Mouse (Mus musculus) hindbrain, postnatal 0 days (tissue): ENCODE results near the gene Disc1. TPM values are rescaled to one million over a fixed set of nuclear protein-coding genes. Genes with fewer than 3 reads are reported as not detected.

ENCODE experiments used
- ATAC-seq: fragments of 200-750 bp; cut with Nextera tagmentation; 2 replicates; pipeline ENCODE4 v1.8.0; 2017; ENCODE audit warnings: mild to moderate bottlenecking, moderate TSS enrichment, moderate library complexity
- DNase-seq: peaks from one replicate; pipeline ENCODE4 v3.0.0-alpha.2; 2015; ENCODE audit warnings: low spot score
- H3K27ac ChIP-seq: fragments of 300-500 bp; sonication (generic); 2 replicates; pipeline ENCODE4 v1.5.1; 2014; ENCODE audit warnings: mild to moderate bottlenecking
- H3K27me3 ChIP-seq: fragments of 300-500 bp; sonication (generic); 2 replicates; pipeline ENCODE4 v1.6.1; 2014; ENCODE audit warnings: low read length, mixed read lengths; ENCODE audit not compliant: insufficient read depth
- H3K36me3 ChIP-seq: fragments of 300-500 bp; sonication (generic); 2 replicates; pipeline ENCODE4 v1.6.1; 2014; ENCODE audit warnings: low read length, mixed read lengths; ENCODE audit not compliant: insufficient read depth
- H3K4me1 ChIP-seq: fragments of 300-500 bp; sonication (generic); 2 replicates; pipeline ENCODE4 v1.6.1; 2014; ENCODE audit warnings: antibody characterized with exemption, low read length, mixed read lengths; ENCODE audit not compliant: insufficient read depth
- H3K4me2 ChIP-seq: fragments of 300-500 bp; sonication (generic); 2 replicates; pipeline ENCODE4 v1.6.1; 2014; ENCODE audit warnings: low read depth, mild to moderate bottlenecking, low read length, moderate library complexity, mixed read lengths
- H3K4me3 ChIP-seq: fragments of 300-500 bp; sonication (generic); 2 replicates; pipeline ENCODE4 v1.5.1; 2014; ENCODE audit warnings: low read length
- H3K9ac ChIP-seq: fragments of 300-500 bp; sonication (generic); replicated peaks from 2 replicates; pipeline ENCODE4 v1.6.1; 2014; ENCODE audit warnings: mild to moderate bottlenecking, low read length, moderate library complexity, mixed read lengths
- H3K9me3 ChIP-seq: fragments of 300-500 bp; sonication (generic); 2 replicates; pipeline ENCODE4 v1.6.1; 2016; ENCODE audit warnings: low read length, mixed read lengths
- CTCF ChIP-seq: IDR thresholded peaks from 2 replicates; pipeline ENCODE4 v1.5.1; 2016; ENCODE audit warnings: antibody characterized with exemption, control low read depth, low read depth
- WGBS: fragments of 180-500 bp; shearing (Covaris S2); extraction: QIAGEN DNeasy Blood & Tissue Kit; methylation state at CpG from one replicate; pipeline ENCODE4 v1.1.7; 2014; 5-methylcytosine and 5-hydroxymethylcytosine counted together
- polyA plus RNA-seq: library from polyadenylated mRNA; unstranded; fragments of >200 nt; fragmentation: Nextera tagmentation; extraction: Ambion mirVana; gene quantifications from 2 replicates; pipeline ENCODE4 v1.2.1, GENCODE M21; 2015
- total RNA-seq: library from RNA; depleted of rRNA; stranded (reverse); fragments of >200 nt; gene quantifications from 2 replicates; pipeline ENCODE4 v1.2.3, GENCODE M21; 2014

Gene Disc1
- total and polyA plus RNA-seq, 2 experiments from 2014 or later: 2.5 to 10.7 TPM

DNA sequence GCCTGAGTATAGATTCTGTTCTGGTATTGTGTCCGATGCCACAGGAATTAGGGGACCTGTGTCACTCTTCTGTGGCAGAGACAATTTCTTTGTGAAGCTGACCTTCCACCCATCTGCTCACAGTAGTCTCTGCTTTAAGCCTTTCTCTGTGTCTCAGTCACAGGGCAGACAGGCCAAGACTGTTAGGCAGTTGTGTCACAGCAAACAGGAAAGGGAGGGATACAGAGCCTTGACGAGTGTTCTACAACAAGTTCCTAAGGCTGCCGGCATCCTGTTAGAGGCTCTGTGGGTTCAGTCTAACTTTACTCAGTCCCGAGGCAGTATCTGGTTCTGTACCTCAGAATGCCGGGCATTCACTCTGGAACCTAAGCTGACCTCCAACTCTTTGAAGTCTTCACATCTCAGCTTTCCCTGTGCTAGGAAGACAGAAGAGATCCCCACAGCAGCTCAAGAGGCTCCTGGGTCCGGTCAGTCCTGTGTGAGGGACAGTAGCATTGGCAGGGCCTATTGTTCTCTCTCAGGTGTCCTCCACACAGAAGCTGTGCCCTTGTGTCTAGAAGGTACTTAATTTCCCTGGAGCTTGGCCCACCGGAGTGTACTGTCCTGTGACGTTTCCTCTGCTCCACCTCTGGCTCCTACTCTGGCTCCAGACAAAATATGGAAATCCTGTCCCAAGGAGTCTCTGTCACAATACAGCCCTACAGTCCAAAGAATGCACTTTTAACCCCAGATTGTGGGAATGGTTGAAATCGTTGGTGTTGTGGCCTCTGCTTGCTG lies 144.6 kb downstream of the Disc1 start:
- peaks cover 4% of the 10 kb centered on the region; the same call in 1 of the 2 replicates for H3K4me1 ChIP-seq
- WGBS: 82% methylated on average over 9 of the region's 9 CpGs

DNA sequence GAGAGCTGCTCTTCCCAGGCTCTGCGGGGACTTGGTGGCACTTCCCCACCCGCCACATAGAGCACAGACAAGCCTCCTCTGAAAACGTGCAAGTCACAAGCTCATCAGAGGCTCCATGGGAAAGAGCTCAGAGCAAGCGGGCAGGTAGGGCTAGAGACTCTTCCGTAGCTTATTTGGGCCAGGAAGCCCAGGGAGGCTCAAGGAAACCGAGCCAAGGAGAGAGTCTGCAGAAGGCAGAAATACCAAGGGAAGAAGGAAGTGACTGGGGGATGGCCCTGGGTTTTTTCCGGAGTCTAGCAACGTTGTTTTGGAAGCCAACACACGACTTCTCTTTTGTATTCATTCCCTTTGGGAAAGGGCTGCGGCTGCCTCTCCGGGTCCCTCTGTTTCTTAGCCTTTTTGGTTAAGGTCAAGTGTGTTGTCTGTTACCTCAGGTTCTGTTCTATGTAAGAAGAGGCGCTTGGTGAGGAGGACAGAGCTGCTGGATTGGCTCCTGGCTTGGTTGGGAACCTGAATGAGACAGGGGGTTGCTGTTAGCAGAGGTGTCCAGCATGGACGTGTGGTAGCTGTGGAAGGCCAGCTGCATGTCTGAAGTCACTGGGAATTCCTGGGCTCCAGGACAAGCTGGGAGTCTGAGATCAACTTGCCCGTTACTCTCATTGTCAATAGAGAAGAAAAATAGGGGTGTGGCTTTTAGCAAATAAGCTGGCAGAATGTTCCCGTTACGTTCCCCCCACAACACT lies 145.4 kb downstream of the Disc1 start:
- 73% methylated on average over 16 of the region's 16 CpGs for WGBS
- H3K27ac ChIP-seq: 0 out of 2 replicates have a peak overlapping the region, but pooled peaks have one; percentile 42
- no peak overlapping the region for H3K4me3 ChIP-seq
- no peak for TF ChIP-seq CTCF
- H3K27me3 ChIP-seq: no peaks in the 10 kb centered on the region
- no peaks in the 10 kb centered on the region for H3K36me3 ChIP-seq
- no peak for DNase-seq
- H3K9me3 ChIP-seq: no peaks in the 10 kb centered on the region
- ATAC-seq: no peak
- H3K4me1 ChIP-seq: peaks cover 4% of the 10 kb centered on the region; the same call in 1 of the 2 replicates
- H3K9ac ChIP-seq: no peak overlapping the region
- H3K4me2 ChIP-seq: no peak overlapping the region

More for the DNA sequence above, 144.6 kb downstream of the Disc1 start:
- H3K4me3 ChIP-seq: no peak overlapping the region
- H3K36me3 ChIP-seq: no peaks in the 10 kb centered on the region
- ATAC-seq (no peak), DNase-seq (no peak)
- no peaks in the 10 kb centered on the region for H3K9me3 ChIP-seq
- no peak overlapping the region for H3K4me2 ChIP-seq
- H3K27me3 ChIP-seq: no peaks in the 10 kb centered on the region
- H3K27ac ChIP-seq: no peak overlapping the region
- H3K9ac ChIP-seq: no peak overlapping the region
- TF ChIP-seq CTCF: no peak

DNA sequence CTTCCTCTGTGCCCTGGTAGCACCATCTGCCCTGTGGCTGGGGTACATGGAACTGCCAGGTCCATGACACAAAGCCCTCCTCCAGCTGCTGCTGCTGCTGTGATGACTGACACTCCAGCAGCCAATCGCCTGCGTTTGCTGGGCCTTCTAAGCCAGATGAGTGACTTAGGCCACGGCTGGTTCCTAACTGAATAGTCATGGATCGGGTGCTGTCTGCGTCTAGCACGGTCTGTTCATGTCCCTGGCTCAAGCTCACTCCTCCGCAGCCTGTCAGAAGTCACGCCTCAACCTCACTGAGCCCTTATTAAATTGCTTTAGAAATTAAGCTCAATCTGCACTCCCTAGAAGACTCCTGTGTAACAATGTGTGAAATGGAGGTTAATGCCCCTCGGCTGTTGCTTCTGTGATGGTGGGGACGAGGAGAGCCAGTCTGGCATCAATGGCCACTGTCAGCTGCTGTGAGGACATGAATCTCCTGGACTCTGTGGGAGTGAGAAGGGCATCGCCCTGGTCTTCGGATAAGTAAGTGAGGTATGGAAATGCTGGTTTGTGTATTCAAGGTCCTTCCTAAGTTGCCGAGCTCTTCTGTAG lies 146.4 kb downstream of the Disc1 start:
- Histone ChIP-seq H3K9me3 (no peaks in the 10 kb centered on the region), H3K27ac (no peak overlapping the region), H3K4me3 (no peak overlapping the region), H3K4me1 (peaks cover 4% of the 10 kb centered on the region; the same call in 1 of the 2 replicates), H3K4me2 (no peak overlapping the region), H3K36me3 (no peaks in the 10 kb centered on the region), H3K27me3 (no peaks in the 10 kb centered on the region), H3K9ac (no peak overlapping the region)
- no peak for DNase-seq
- no peak for TF ChIP-seq CTCF
- WGBS: 57% methylated on average over 13 of the region's 13 CpGs
- ATAC-seq: no peak

DNA sequence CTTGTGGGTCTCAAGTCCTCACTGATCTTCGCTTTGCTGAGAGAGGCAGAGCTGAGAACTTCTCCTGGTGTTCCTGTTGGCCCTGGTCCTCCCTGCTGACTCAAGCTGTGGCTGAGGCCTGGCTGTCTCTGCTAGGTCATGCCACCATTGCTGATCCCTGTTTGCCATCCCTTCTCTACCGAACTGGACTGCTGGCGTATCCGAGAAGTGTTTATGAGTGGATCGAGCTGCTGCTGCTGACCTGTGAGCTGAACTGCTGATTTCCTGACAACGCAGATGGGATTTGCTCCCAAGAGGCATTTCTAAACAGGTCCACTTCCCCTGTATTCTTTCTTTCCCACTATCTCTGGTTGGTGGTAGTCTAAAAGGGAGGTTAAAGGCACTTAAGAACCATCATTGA lies 147.7 kb downstream of the Disc1 start:
- Histone ChIP-seq H3K36me3 (no peaks in the 10 kb centered on the region), H3K4me1 (peaks cover 4% of the 10 kb centered on the region; the same call in 1 of the 2 replicates), H3K9me3 (no peaks in the 10 kb centered on the region), H3K4me3 (no peak overlapping the region), H3K9ac (no peak overlapping the region), H3K27ac (no peak overlapping the region), H3K4me2 (no peak overlapping the region), H3K27me3 (no peaks in the 10 kb centered on the region)
- 82% methylated on average over 6 of the region's 6 CpGs for WGBS
- ATAC-seq (no peak), DNase-seq (no peak)
- no peak for TF ChIP-seq CTCF

DNA sequence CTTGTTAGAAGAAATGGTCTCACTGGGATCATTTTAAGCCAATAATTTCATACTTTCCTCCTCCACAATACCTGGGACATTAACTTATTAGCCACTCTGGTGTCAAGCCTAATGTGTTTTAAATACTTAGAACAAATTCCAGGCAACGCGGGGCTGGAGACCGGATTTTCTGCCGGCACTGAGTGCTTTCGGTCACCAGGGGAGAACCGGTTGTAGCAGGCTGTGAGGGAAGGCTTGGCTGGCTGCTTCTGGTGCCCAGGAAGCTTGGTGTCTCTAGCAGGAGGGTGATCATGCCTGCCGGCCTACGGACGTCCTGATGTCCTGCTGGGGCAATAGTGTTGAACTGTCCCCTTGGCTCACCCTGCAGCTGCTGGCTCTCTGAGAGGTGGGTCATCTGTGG lies 149.0 kb downstream of the Disc1 start:
- no peaks in the 10 kb centered on the region for H3K9me3 ChIP-seq
- no peak; the same call in 1 of the 2 replicates for TF ChIP-seq CTCF
- H3K36me3 ChIP-seq: no peaks in the 10 kb centered on the region
- H3K27me3 ChIP-seq: no peaks in the 10 kb centered on the region
- no peak for DNase-seq
- no peaks in the 10 kb centered on the region; the same call in 1 of the 2 replicates for H3K4me1 ChIP-seq
- H3K9ac ChIP-seq: no peak overlapping the region
- no peak overlapping the region for H3K4me3 ChIP-seq
- no peak overlapping the region for H3K27ac ChIP-seq
- H3K4me2 ChIP-seq: no peak overlapping the region
- 68% methylated on average over 9 of the region's 9 CpGs for WGBS
- ATAC-seq: no peak

DNA sequence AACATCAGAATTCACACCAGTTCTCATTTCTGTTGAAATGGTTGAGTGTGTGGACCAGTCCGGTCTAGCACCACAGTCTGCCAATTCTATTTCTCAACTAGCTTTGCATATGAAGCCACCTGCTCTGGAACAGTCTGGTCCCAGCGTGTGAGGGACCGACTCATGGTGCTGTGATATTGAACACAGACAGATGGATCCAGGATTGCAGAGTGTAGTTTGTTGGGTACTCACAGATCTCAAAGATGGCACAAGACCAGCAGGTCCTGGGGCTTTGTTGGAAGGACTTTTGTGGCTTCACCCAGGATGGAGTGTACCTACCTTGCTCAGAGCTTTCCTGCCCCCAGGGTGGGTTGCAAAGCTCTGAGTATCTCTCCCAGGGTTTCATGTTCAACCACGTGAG lies 151.6 kb downstream of the Disc1 start:
- TF ChIP-seq CTCF: no peak
- ATAC-seq (no peak), DNase-seq (no peak)
- H3K36me3 ChIP-seq: no peaks in the 10 kb centered on the region
- H3K9ac ChIP-seq: no peak overlapping the region
- H3K4me2 ChIP-seq: no peak overlapping the region
- no peaks in the 10 kb centered on the region for H3K27me3 ChIP-seq
- no peaks in the 10 kb centered on the region for H3K4me1 ChIP-seq
- no peak overlapping the region for H3K4me3 ChIP-seq
- no peak overlapping the region for H3K27ac ChIP-seq
- 83% methylated on average over 4 of the region's 4 CpGs for WGBS
- H3K9me3 ChIP-seq: no peaks in the 10 kb centered on the region
